Mouse (Mus musculus): ENCODE measurements around the gene Cdk4.
"Not testable (repeated sequence)": the region's sequence is repeated elsewhere in the genome, so short reads cannot be mapped to it uniquely, and the experiment has no call there.

Gene Cdk4

GRCm38 (mm10) chr10:127058161-127058560, 5.2 kb upstream of the Cdk4 start:
- no peak for DNase-seq (ENCODE audit: low read depth, low spot score)

- no peak for DNase-seq (ENCODE audit: low read depth, low spot score)
Observed at GRCm38 (mm10) chr10:127058708-127059107, 4.6 kb upstream of the Cdk4 start.

GRCm38 (mm10) chr10:127059174-127059967, 4.0 kb upstream of the Cdk4 start:
- DNase-seq (ENCODE audit: low read depth, low spot score): no peak

- no peak for DNase-seq (ENCODE audit: low read depth, low spot score)
Observed at GRCm38 (mm10) chr10:127059968-127060916, 3.1 kb upstream of the Cdk4 start, which contains the start of gene March9. Gene March9 (minus strand): TSS chr10:127060184.

- DNase-seq (ENCODE audit: low read depth, low spot score): no peak
Observed at GRCm38 (mm10) chr10:127061085-127061484, 2.2 kb upstream of the Cdk4 start.

- DNase-seq (ENCODE audit: low read depth, low spot score): no peak
Observed at GRCm38 (mm10) chr10:127061513-127061912, 1.8 kb upstream of the Cdk4 start.

GRCm38 (mm10) chr10:127062101-127062500, 1.2 kb upstream of the Cdk4 start:
- not testable (repeated sequence) for DNase-seq (ENCODE audit: low read depth, low spot score)

- DNase-seq (ENCODE audit: low read depth, low spot score): no peak
Observed at GRCm38 (mm10) chr10:127062503-127062902, 831 bp upstream of the Cdk4 start.

GRCm38 (mm10) chr10:127063913-127064870, 858 bp downstream of the Cdk4 start:
- DNase-seq (ENCODE audit: low read depth, low spot score): no peak

- no peak for DNase-seq (ENCODE audit: low read depth, low spot score)
Observed at GRCm38 (mm10) chr10:127065981-127066380, 2.6 kb downstream of the Cdk4 start.

- no peak for DNase-seq (ENCODE audit: low read depth, low spot score)
Observed at GRCm38 (mm10) chr10:127066519-127067018, 3.2 kb downstream of the Cdk4 start.

GRCm38 (mm10) chr10:127068360-127069038, 5.2 kb downstream of the Cdk4 start:
- no peak for DNase-seq (ENCODE audit: low read depth, low spot score)

GRCm38 (mm10) chr10:127069281-127070189, 6.2 kb downstream of the Cdk4 start:
- DNase-seq (ENCODE audit: low read depth, low spot score): no peak

GRCm38 (mm10) chr10:127070190-127071121, 7.1 kb downstream of the Cdk4 start, which contains the start of gene Tspan31:
Gene Tspan31 (minus strand): TSS chr10:127070264.
- DNase-seq (ENCODE audit: low read depth, low spot score): peak; percentile 96

GRCm38 (mm10) chr10:127071203-127071602, 7.9 kb downstream of the Cdk4 start:
- no peak for DNase-seq (ENCODE audit: low read depth, low spot score)

GRCm38 (mm10) chr10:127072270-127072669, 8.9 kb downstream of the Cdk4 start:
- not testable (repeated sequence) for DNase-seq (ENCODE audit: low read depth, low spot score)

GRCm38 (mm10) chr10:127072969-127073368, 9.6 kb downstream of the Cdk4 start:
- not testable (repeated sequence) for DNase-seq (ENCODE audit: low read depth, low spot score)

- no peak for DNase-seq (ENCODE audit: low read depth, low spot score)
Observed at GRCm38 (mm10) chr10:127073981-127074380, 10.6 kb downstream of the Cdk4 start.

All from skeletal muscle tissue, adult 2 months (tissue).